Mouse (Mus musculus) CH12.LX (cell line): ENCODE data around the gene Nop53. TPM values are rescaled to one million over a fixed set of nuclear protein-coding genes. Genes with fewer than 3 reads are reported as not detected.

Experiments
- DNase-seq: peaks from one replicate; pipeline ENCODE4 v3.0.0-alpha.2; 2013; ENCODE audit errors: extremely low read depth
- H3K27ac ChIP-seq: 2 replicates; pipeline ENCODE4 v1.5.1; 2012; ENCODE audit warnings: low read depth, mild to moderate bottlenecking, control low read depth, moderate library complexity; ENCODE audit not compliant: insufficient read depth
- H3K27me3 ChIP-seq: replicated peaks from 2 replicates; pipeline ENCODE3; 2012; ENCODE audit warnings: inconsistent platforms
- H3K36me3 ChIP-seq, 2 experiments: replicated peaks in 1 of 2; 2 replicates each; pipeline versions ENCODE3 to v1.6.1; 2012; ENCODE audit warnings: inconsistent platforms in 1 of 2, low read length in 1 of 2, mild to moderate bottlenecking in 1 of 2, mixed read lengths in 1 of 2, moderate library complexity in 1 of 2; ENCODE audit not compliant: control insufficient read depth in 1 of 2, insufficient read depth in 1 of 2
- H3K4me1 ChIP-seq, 2 experiments: 2 replicates each; pipeline ENCODE4 v1.6.1; 2012; ENCODE audit warnings: inconsistent platforms in 1 of 2, moderate library complexity in 1 of 2; ENCODE audit not compliant: insufficient read depth in 2 of 2, control insufficient read depth in 1 of 2
- H3K4me2 ChIP-seq: 2 replicates; pipeline ENCODE4 v1.6.1; 2012; ENCODE audit warnings: low read depth, mild to moderate bottlenecking, control low read depth; ENCODE audit not compliant: poor library complexity, insufficient read depth, severe bottlenecking
- H3K4me3 ChIP-seq, 3 experiments: fragments of 150-350 bp in 1 of 3; sonication (generic) in 1 of 3; replicated peaks in 1 of 3; 2 replicates each; pipeline versions ENCODE3 to v1.5.1; 2011 to 2012; ENCODE audit warnings: low read depth in 2 of 3, low read length in 2 of 3, mild to moderate bottlenecking in 2 of 3, moderate library complexity in 2 of 3, control low read depth in 1 of 3, improper control_type of control experiment in 1 of 3, inconsistent platforms in 1 of 3, mixed read lengths in 1 of 3; ENCODE audit not compliant: poor library complexity in 1 of 3
- H3K79me2 ChIP-seq: replicated peaks from 2 replicates; pipeline ENCODE4 v1.6.1; 2012; ENCODE audit warnings: mild to moderate bottlenecking, moderate library complexity; ENCODE audit not compliant: control insufficient read depth, poor library complexity, insufficient read depth, severe bottlenecking; ENCODE audit errors: extremely low read depth
- H3K9ac ChIP-seq: 2 replicates; pipeline ENCODE4 v1.6.1; 2012; ENCODE audit warnings: low read depth, mild to moderate bottlenecking, control low read depth, moderate library complexity; ENCODE audit not compliant: insufficient read depth
- H3K9me3 ChIP-seq: replicated peaks from 2 replicates; pipeline ENCODE3; 2012; ENCODE audit warnings: low read length, inconsistent platforms, mixed read lengths
- BHLHE40 ChIP-seq: IDR thresholded peaks from 2 replicates; pipeline ENCODE4 v1.6.1; 2011; ENCODE audit warnings: mild to moderate bottlenecking, low read depth, low read length, improper control_type of control experiment
- CHD1 ChIP-seq: IDR thresholded peaks from 2 replicates; pipeline ENCODE4 v1.6.1; 2012; ENCODE audit warnings: low read depth, low read length, improper control_type of control experiment, inconsistent platforms
- CHD2 ChIP-seq: IDR thresholded peaks from 2 replicates; pipeline ENCODE4 v1.6.1; 2011; ENCODE audit warnings: low read length, improper control_type of control experiment
- E2F4 ChIP-seq: IDR thresholded peaks from 2 replicates; pipeline ENCODE4 v1.6.1; 2011; ENCODE audit warnings: low read depth, low read length, improper control_type of control experiment; ENCODE audit not compliant: insufficient replicate concordance
- ELF1 ChIP-seq: IDR thresholded peaks from 2 replicates; pipeline ENCODE4 v1.6.1; 2014; ENCODE audit warnings: low read depth, mild to moderate bottlenecking, inconsistent platforms, low read length, improper control_type of control experiment
- EP300 ChIP-seq: IDR thresholded peaks from 2 replicates; pipeline ENCODE4 v1.6.1; 2011; ENCODE audit warnings: low read length, improper control_type of control experiment
- ETS1 ChIP-seq: conservative IDR thresholded peaks from 2 replicates; pipeline ENCODE4 v1.6.1; 2012; ENCODE audit warnings: low read depth, mild to moderate bottlenecking, inconsistent platforms, low read length, improper control_type of control experiment, moderate library complexity
- GABPA ChIP-seq: IDR thresholded peaks from 2 replicates; pipeline ENCODE4 v1.6.1; 2012; ENCODE audit warnings: low read depth, low read length, improper control_type of control experiment, inconsistent platforms; ENCODE audit not compliant: insufficient replicate concordance
- HCFC1 ChIP-seq: IDR thresholded peaks from 2 replicates; pipeline ENCODE4 v1.6.1; 2012; ENCODE audit warnings: low read depth, mild to moderate bottlenecking, inconsistent platforms, low read length, improper control_type of control experiment
- JUN ChIP-seq: IDR thresholded peaks from 2 replicates; pipeline ENCODE4 v1.6.1; 2011; ENCODE audit warnings: low read depth, mild to moderate bottlenecking, low read length, improper control_type of control experiment, moderate library complexity; ENCODE audit not compliant: insufficient read depth
- MAFK ChIP-seq: IDR thresholded peaks from 2 replicates; pipeline ENCODE4 v1.6.1; 2011; ENCODE audit warnings: low read length, improper control_type of control experiment; ENCODE audit not compliant: insufficient replicate concordance
- MAZ ChIP-seq: IDR thresholded peaks from 2 replicates; pipeline ENCODE4 v1.6.1; 2012; ENCODE audit warnings: low read depth, mild to moderate bottlenecking, inconsistent platforms, low read length, improper control_type of control experiment, moderate library complexity
- MXI1 ChIP-seq: IDR thresholded peaks from 2 replicates; pipeline ENCODE4 v1.6.1; 2011; ENCODE audit warnings: mild to moderate bottlenecking, low read depth, low read length, improper control_type of control experiment
- MYC ChIP-seq: IDR thresholded peaks from 2 replicates; pipeline ENCODE4 v1.6.1; 2011; ENCODE audit warnings: low read depth, mild to moderate bottlenecking, improper control_type of control experiment, low read length
- NELFE ChIP-seq: IDR thresholded peaks from 2 replicates; pipeline ENCODE4 v1.6.1; 2011; ENCODE audit warnings: low read depth, low read length, improper control_type of control experiment
- NRF1 ChIP-seq: IDR thresholded peaks from 2 replicates; pipeline ENCODE4 v1.6.1; 2014; ENCODE audit warnings: low read depth, mild to moderate bottlenecking, inconsistent platforms, low read length, improper control_type of control experiment, moderate library complexity
- POLR2A ChIP-seq: IDR thresholded peaks from 2 replicates; pipeline ENCODE4 v1.6.1; 2011; ENCODE audit warnings: low read depth, mild to moderate bottlenecking, improper control_type of control experiment, low read length
- RCOR1 ChIP-seq: conservative IDR thresholded peaks from 2 replicates; pipeline ENCODE4 v1.6.1; 2012; ENCODE audit warnings: low read depth, mild to moderate bottlenecking, inconsistent platforms, low read length, improper control_type of control experiment
- SIN3A ChIP-seq: IDR thresholded peaks from 2 replicates; pipeline ENCODE4 v1.6.1; 2012; ENCODE audit warnings: low read length, improper control_type of control experiment, inconsistent platforms
- SMC3 ChIP-seq: IDR thresholded peaks from 2 replicates; pipeline ENCODE4 v1.6.1; 2011; ENCODE audit warnings: low read depth, low read length, improper control_type of control experiment
- TBP ChIP-seq: conservative IDR thresholded peaks from 2 replicates; pipeline ENCODE4 v1.6.1; 2011; ENCODE audit warnings: low read depth, low read length, improper control_type of control experiment
- TCF12 ChIP-seq: IDR thresholded peaks from 2 replicates; pipeline ENCODE4 v1.6.1; 2014; ENCODE audit warnings: low read depth, mild to moderate bottlenecking, inconsistent platforms, low read length, improper control_type of control experiment
- UBTF ChIP-seq: IDR thresholded peaks from 2 replicates; pipeline ENCODE4 v1.6.1; 2012; ENCODE audit warnings: low read depth, mild to moderate bottlenecking, inconsistent platforms, low read length, improper control_type of control experiment, moderate library complexity
- ZKSCAN1 ChIP-seq: IDR thresholded peaks from 2 replicates; pipeline ENCODE4 v1.6.1; 2012; ENCODE audit warnings: low read depth, inconsistent platforms, low read length, improper control_type of control experiment, borderline replicate concordance
- ZMIZ1 ChIP-seq: IDR thresholded peaks from 2 replicates; pipeline ENCODE4 v1.6.1; 2012; ENCODE audit warnings: low read depth, mild to moderate bottlenecking, inconsistent platforms, low read length, improper control_type of control experiment
- dilution Hi-C: fragments of 300-500 bp; cut with MboI; formaldehyde crosslinking; loops from 2 replicates; pipeline ENCODE4 v1.14.3; 2020; ENCODE audit warnings: low sequenced_read_pairs; ENCODE audit not compliant: extremely low pct_unique_long_range_greater_than_20kb, extremely low pct_ligation_motif_present
- in situ Hi-C: fragments of 300-500 bp; cut with MboI; formaldehyde crosslinking; loops from 3 replicates; pipeline ENCODE4 v1.14.3; 2019; ENCODE audit warnings: low sequenced_read_pairs, low pct_ligation_motif_present, low pct_unique_long_range_greater_than_20kb, mixed read lengths
- polyA plus RNA-seq: library from polyadenylated mRNA; unstranded; fragments of >175 nt; gene quantifications from 2 replicates; pipeline ENCODE4 v1.2.1, GENCODE M21; 2012; ENCODE audit warnings: low read depth; ENCODE audit not compliant: insufficient read length
- total RNA-seq, 2 experiments: library from RNA; depleted of rRNA; stranded (reverse); fragments of 300-350 nt in 1 of 2; fragments of >200 nt in 1 of 2; gene quantifications; 2 replicates each; pipeline ENCODE4 v1.2.3; 2012 to 2014

The Nop53 gene
- total and polyA plus RNA-seq, 3 experiments = 199 to 310 (median 291) TPM

DNA sequence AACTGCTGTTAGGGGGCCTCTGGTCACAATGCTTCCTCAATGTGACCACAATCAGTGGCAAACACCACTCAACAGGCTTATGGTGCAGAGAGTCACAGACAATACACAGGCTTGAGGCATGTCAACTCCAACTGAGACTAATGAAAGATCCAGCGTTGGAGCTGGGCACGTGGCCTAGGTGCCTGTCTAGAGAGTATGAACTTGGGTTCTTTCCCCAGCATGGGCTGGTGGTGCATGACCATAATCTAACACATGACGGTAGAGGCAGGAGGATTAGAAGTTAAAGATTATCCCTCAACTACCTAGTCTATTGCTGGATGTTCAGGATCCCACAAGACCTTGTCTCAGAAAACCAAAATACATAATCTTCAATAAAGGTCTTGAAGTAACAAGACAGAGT lies 45.9 kb upstream of the Nop53 start:
- Histone ChIP-seq H3K9ac (no peak overlapping the region), H3K4me1 (no peaks in the 10 kb centered on the region), H3K79me2 (no peaks in the 10 kb centered on the region), H3K4me2 (no peak overlapping the region), H3K4me3 (no peak overlapping the region), H3K27me3 (no peaks in the 10 kb centered on the region), H3K27ac (no peak overlapping the region), H3K9me3 (peaks cover 3% of the 10 kb centered on the region), H3K36me3 (peaks cover 63 to 96% of the 10 kb centered on the region in 2 experiments)
- dilution Hi-C loops (no loop called here), in situ Hi-C loops (no loop called here)
- no peak for DNase-seq
- no peak for TF ChIP-seq ETS1
- no peak for TF ChIP-seq BHLHE40
- TF ChIP-seq MAFK = no peak
- no peak for TF ChIP-seq CHD2
- no peak for TF ChIP-seq EP300
- no peak for TF ChIP-seq SMC3
- TF ChIP-seq POLR2A = no peak
- TF ChIP-seq MXI1 = no peak
- no peak for TF ChIP-seq E2F4
- TF ChIP-seq JUN = no peak
- no peak for TF ChIP-seq ZKSCAN1
- TF ChIP-seq TCF12 = no peak
- TF ChIP-seq HCFC1 = no peak
- no peak for TF ChIP-seq ZMIZ1
- no peak for TF ChIP-seq NRF1
- no peak for TF ChIP-seq CHD1
- no peak for TF ChIP-seq SIN3A
- TF ChIP-seq MAZ = no peak

DNA sequence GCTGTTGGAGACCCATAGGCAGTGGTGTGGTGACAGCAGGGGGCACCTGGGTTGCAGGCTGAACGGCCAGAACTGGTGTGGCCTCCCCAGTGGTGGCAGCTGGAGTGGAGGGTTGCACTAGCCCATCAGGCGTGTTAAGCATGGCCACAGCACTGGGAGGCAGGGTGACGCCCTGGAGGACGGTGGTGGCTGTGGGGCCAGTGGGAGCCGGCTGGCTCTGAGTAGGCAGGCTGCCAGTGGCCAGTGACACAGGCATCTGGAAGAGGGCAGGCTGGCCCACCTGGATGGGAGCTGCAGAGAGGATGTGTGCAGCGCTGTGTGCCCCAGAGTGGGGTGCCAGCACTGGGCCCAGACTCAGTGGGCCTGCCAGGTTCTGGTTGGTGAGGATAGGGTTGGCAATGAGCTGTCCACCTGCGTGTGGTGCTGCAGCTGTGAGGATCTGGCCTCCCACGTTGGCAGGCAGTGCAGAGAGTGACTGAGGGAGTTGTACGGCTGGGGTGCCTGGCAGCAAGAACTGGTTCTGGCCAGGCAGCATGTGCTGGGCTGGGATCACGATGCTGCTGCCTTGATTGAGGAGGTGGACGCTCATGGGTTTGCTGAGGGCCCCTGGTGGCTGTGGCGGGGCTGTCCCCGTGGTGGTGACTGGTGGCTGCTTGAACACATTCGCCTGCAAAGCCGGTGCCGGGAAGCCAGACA lies 41.9 kb upstream of the Nop53 start:
- H3K4me3 ChIP-seq = no peak overlapping the region
- in situ Hi-C loops = loop anchor here (10.0 kb wide), 1 partner anchor 147 kb away; no protein-coding TSS in a partner anchor
- H3K4me2 ChIP-seq = no peak overlapping the region
- no peaks in the 10 kb centered on the region for H3K79me2 ChIP-seq
- no peaks in the 10 kb centered on the region for H3K27me3 ChIP-seq
- DNase-seq = no peak
- H3K9ac ChIP-seq = no peak overlapping the region
- H3K27ac ChIP-seq = no peak overlapping the region
- peaks cover 3% of the 10 kb centered on the region for H3K9me3 ChIP-seq
- peaks cover 51 to 88% of the 10 kb centered on the region in 2 experiments for H3K36me3 ChIP-seq
- TF ChIP-seq POLR2A (no peak), MAFK (no peak), CHD1 (no peak), CHD2 (no peak), UBTF (no peak), ELF1 (no peak), GABPA (no peak), TBP (no peak), NELFE (no peak), BHLHE40 (no peak), SIN3A (no peak), SMC3 (no peak), MYC (no peak), NRF1 (no peak), RCOR1 (no peak)
- peaks cover 0 to 2% of the 10 kb centered on the region in 2 experiments; a peak in 1 of 4 replicates for H3K4me1 ChIP-seq
- dilution Hi-C loops = no loop called here
